Mouse (Mus musculus) intestine, embryonic 16.5 days (tissue): ENCODE data around the gene Slc8a1. TPM values are rescaled to one million over a fixed set of nuclear protein-coding genes. Genes with fewer than 3 reads are reported as not detected.

Experiments used
- ATAC-seq: fragments of 200-750 bp; cut with Nextera tagmentation; 2 replicates; pipeline ENCODE4 v1.8.0; 2017; ENCODE audit warnings: moderate TSS enrichment, moderate library complexity
- H3K27ac ChIP-seq: fragments of 300-500 bp; sonication (generic); 2 replicates; pipeline ENCODE4 v1.5.1; 2014; ENCODE audit warnings: mild to moderate bottlenecking, low read length
- H3K27me3 ChIP-seq: fragments of 300-500 bp; sonication (generic); replicated peaks from 2 replicates; pipeline ENCODE4 v1.6.1; 2014; ENCODE audit warnings: low read length, control low read depth, mixed read lengths; ENCODE audit not compliant: control insufficient read depth, insufficient read depth
- H3K36me3 ChIP-seq: fragments of 300-500 bp; sonication (generic); 2 replicates; pipeline ENCODE4 v1.6.1; 2014; ENCODE audit warnings: low read length, control low read depth; ENCODE audit not compliant: control insufficient read depth, insufficient read depth
- H3K4me1 ChIP-seq: fragments of 300-500 bp; sonication (generic); 2 replicates; pipeline ENCODE4 v1.6.1; 2014; ENCODE audit warnings: low read length, control low read depth, mixed read lengths; ENCODE audit not compliant: control insufficient read depth, insufficient read depth
- H3K4me2 ChIP-seq: fragments of 300-500 bp; sonication (generic); 2 replicates; pipeline ENCODE4 v1.6.1; 2014; ENCODE audit warnings: low read depth, low read length, control low read depth
- H3K4me3 ChIP-seq: fragments of 300-500 bp; sonication (generic); 2 replicates; pipeline ENCODE4 v1.5.1; 2014; ENCODE audit warnings: mild to moderate bottlenecking, low read length
- H3K9ac ChIP-seq: fragments of 300-500 bp; sonication (generic); 2 replicates; pipeline ENCODE4 v1.6.1; 2014; ENCODE audit warnings: low read depth, low read length
- H3K9me3 ChIP-seq: fragments of 300-500 bp; sonication (generic); 2 replicates; pipeline ENCODE4 v1.6.1; 2016; ENCODE audit warnings: low read length, control low read depth; ENCODE audit not compliant: control insufficient read depth
- WGBS: fragments of 180-500 bp; shearing (Covaris S2); extraction: QIAGEN DNeasy Blood & Tissue Kit; methylation state at CpG from one replicate; pipeline ENCODE4 v1.1.7; 2014; 5-methylcytosine and 5-hydroxymethylcytosine counted together
- polyA plus RNA-seq: library from polyadenylated mRNA; unstranded; fragments of >200 nt; fragmentation: Nextera tagmentation; extraction: Ambion mirVana; gene quantifications from 2 replicates; pipeline ENCODE4 v1.2.1, GENCODE M21; 2015

The Slc8a1 gene
- polyA plus RNA-seq = 3.6 and 4.1 TPM in 2 replicates

DNA sequence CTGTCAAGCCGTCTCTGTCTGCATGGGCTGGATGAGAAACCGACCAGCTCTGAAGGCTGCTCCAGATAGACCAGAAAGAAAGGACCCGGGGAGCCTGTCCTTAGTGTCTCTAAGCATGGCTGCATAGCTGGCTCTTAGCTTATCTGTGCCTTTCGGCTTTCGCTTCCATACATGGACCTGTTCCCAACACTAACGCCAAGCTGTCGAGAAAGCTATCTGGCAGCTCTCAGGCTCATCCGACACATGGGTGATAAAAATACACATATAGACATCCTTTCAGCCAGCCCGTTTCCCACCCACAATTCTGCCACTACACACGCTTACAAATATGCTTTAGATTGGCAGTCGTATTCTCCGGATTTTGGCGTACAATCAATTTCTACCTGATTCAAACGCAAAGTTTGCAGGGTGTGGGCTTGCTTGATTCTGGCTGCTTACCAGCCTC, at the start of gene Slc8a1:
Slc8a1 (minus strand) TSS at position 67 of the 445 bp plus-strand sequence.
- ATAC-seq = no peak
- H3K36me3 ChIP-seq = no peaks in the 10 kb centered on the region
- no peak within 1 kb of the TSS for H3K4me2 ChIP-seq
- no peak within 1 kb of the TSS for H3K27ac ChIP-seq
- no peaks in the 10 kb centered on the region; the same call in 1 of the 2 replicates for H3K4me1 ChIP-seq
- H3K9me3 ChIP-seq = no peaks in the 10 kb centered on the region
- 76% methylated on average over 14 of the region's 14 CpGs for WGBS
- H3K9ac ChIP-seq = no peak within 1 kb of the TSS
- 0 out of 2 replicates have a peak within 1 kb of the TSS, but pooled peaks have one; percentile 13 for H3K4me3 ChIP-seq
- no peaks in the 10 kb centered on the region for H3K27me3 ChIP-seq

DNA sequence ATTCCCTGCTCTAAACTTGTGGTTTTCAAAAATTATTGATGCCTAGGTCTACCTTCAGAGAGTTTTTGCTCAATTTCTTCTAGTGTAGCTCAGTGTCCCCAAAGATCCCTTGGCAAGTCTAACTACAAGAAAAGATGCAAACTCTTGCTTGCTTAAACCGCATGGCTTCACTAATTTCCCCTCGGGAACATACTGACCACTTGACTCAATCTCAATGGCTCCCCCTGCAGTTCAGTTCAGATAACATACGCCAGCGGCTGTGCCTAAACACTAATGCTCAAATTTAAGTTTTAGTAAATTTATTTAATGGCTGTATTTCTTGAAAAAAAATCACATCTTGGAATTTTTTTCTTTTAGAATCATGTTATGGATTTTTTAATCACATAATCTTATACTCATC, 49.2 kb upstream of the Slc8a1 start:
- 45% methylated on average over 4 of the region's 4 CpGs for WGBS
- Histone ChIP-seq H3K36me3 (no peaks in the 10 kb centered on the region), H3K4me2 (no peak overlapping the region), H3K27ac (no peak overlapping the region), H3K9ac (no peak overlapping the region), H3K4me3 (no peak overlapping the region), H3K4me1 (no peaks in the 10 kb centered on the region), H3K9me3 (no peaks in the 10 kb centered on the region), H3K27me3 (no peaks in the 10 kb centered on the region)
- no peak for ATAC-seq

DNA sequence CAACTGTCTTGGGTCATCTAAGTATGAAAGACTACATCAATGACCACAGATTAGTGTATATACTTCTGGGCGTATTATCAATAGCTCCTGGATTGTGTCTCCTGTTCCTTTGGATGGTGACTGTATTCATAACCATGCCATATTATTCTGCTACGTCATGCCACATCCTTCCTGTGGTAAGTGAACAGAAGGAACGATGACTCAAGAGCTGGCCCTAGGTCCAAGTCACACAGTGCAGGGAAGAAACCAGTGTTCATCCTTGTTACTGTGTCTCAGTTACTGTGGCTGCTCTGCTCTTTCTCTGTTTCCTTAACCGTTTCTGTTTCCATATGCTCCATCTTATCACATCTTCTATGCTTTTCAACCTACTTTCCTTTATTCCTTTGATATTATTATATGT, 44.1 kb upstream of the Slc8a1 start:
- Histone ChIP-seq H3K9me3 (no peaks in the 10 kb centered on the region), H3K36me3 (no peaks in the 10 kb centered on the region), H3K4me3 (no peak overlapping the region), H3K4me2 (no peak overlapping the region), H3K27ac (no peak overlapping the region), H3K9ac (no peak overlapping the region), H3K4me1 (no peaks in the 10 kb centered on the region), H3K27me3 (no peaks in the 10 kb centered on the region)
- no peak for ATAC-seq
- WGBS = 89% methylated on average over 4 of the region's 4 CpGs

DNA sequence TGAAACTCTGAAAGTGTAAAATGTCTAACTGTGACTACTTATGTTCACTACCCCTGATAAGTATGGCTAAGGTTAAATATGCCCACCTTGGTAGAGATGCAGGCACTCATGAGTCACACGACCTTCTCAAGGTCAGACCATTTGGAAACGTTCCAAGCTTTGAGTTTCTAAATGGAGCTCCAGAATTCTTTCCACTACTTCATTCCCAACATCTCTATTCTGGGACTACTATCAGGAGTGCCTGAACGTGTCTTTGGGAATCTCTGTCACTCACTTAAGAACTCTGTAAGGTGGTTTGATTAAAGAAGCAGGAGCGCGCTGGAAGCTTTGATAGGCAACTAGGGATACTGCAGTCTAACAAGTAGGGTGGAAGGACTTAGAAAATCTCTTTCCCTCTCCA, 43.3 kb upstream of the Slc8a1 start:
- Histone ChIP-seq H3K4me1 (no peaks in the 10 kb centered on the region), H3K36me3 (no peaks in the 10 kb centered on the region), H3K9me3 (no peaks in the 10 kb centered on the region), H3K9ac (no peak overlapping the region), H3K4me2 (no peak overlapping the region), H3K4me3 (no peak overlapping the region), H3K27me3 (no peaks in the 10 kb centered on the region), H3K27ac (no peak overlapping the region)
- no peak for ATAC-seq
- 79% methylated on average over 5 of the region's 5 CpGs for WGBS

DNA sequence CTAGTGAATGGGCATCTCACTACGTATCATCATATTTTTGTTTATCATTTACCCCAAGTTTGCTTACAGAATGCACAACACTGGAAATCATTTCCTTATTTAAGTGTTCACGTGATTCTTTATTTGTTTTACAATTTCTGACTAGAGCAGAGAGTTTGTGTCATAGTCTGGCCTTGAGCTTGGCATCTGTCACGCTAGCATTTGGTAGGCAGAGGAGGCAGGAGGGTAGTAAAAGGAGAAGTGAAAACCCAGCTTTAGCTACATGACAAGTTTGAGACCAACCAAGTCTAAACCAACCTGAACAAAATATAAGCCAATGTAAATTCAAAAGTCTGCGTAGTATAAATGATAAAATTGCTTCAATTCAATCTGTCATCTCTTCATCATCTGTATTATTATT, 41.7 kb upstream of the Slc8a1 start:
- Histone ChIP-seq H3K4me3 (no peak overlapping the region), H3K27me3 (no peaks in the 10 kb centered on the region), H3K27ac (no peak overlapping the region), H3K4me1 (no peaks in the 10 kb centered on the region), H3K36me3 (no peaks in the 10 kb centered on the region), H3K9me3 (no peaks in the 10 kb centered on the region), H3K4me2 (no peak overlapping the region), H3K9ac (no peak overlapping the region)
- WGBS = 74% methylated on average over 4 of the region's 4 CpGs
- ATAC-seq = no peak

DNA sequence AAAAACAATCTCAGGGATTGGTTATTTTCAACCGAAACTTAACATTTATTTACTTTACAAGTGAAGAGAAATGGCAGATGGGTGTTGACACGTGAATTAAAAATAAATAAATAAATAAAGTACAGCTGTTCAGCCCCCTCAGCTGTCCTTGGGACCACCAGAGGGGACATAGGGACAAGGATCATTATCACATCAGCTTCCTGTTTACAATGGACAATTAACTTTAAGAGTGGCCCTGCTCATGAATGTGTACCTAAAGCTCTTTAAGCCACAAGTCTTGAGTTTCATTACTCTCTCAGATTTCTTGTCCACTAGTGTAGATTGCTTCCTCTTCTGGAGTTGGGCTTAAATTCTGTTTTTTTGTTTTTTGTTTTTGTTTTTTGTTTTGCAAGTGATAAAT, 12.5 kb upstream of the Slc8a1 start:
- WGBS = 63% methylated on average over 2 of the region's 2 CpGs
- Histone ChIP-seq H3K9ac (no peak overlapping the region), H3K9me3 (no peaks in the 10 kb centered on the region), H3K36me3 (no peaks in the 10 kb centered on the region), H3K27ac (no peak overlapping the region), H3K27me3 (no peaks in the 10 kb centered on the region), H3K4me1 (no peaks in the 10 kb centered on the region), H3K4me3 (no peak overlapping the region), H3K4me2 (no peak overlapping the region)
- ATAC-seq = no peak

DNA sequence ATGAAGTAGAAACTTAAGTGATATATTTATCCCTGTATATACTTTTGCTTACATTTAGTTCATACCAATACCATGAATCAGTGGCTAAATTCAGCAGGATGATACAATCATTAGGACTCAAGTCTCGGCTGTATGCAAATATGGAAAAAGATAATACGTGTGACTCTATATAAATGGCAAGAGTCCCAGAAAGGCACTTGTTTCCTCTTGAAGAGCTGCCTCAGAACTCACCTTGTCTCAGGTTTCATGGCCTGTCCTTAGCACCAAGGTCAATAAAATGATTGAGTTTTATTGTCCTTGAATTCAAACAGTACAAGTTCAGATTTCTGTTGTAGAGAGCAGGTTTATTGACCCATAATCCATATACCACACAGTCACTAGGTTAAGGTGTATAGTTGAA, 4.9 kb upstream of the Slc8a1 start:
- Histone ChIP-seq H3K9ac (no peak overlapping the region), H3K4me2 (no peak overlapping the region), H3K4me3 (no peak overlapping the region), H3K4me1 (no peaks in the 10 kb centered on the region; the same call in 1 of the 2 replicates), H3K36me3 (no peaks in the 10 kb centered on the region), H3K9me3 (no peaks in the 10 kb centered on the region), H3K27me3 (no peaks in the 10 kb centered on the region), H3K27ac (no peak overlapping the region)
- no peak for ATAC-seq
- WGBS = 37% methylated on average over 2 of the region's 2 CpGs

DNA sequence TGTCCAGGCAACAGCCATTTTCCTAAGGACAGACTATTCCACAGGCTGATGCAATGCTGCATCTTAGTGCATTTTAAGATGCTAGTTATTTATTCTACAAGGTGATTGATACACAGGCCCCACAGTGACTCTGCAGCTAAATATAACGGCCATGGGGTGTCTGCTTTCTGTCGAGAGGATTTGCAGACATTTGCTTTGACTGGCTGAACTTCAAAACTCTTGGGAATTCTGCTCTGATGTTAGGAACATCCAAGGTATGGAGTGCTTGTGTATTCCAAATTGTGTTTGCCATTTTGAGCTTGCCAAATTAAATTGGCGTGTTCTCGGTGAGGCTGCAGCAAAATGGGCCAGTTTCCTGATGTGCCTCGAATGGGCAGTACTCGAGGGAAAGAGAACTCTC, 2.4 kb upstream of the Slc8a1 start:
- Histone ChIP-seq H3K9me3 (no peaks in the 10 kb centered on the region), H3K4me2 (no peak overlapping the region), H3K36me3 (no peaks in the 10 kb centered on the region), H3K9ac (no peak overlapping the region), H3K27ac (peak overlapping the region; percentile 58), H3K4me3 (no peak overlapping the region), H3K4me1 (no peaks in the 10 kb centered on the region; the same call in 1 of the 2 replicates), H3K27me3 (no peaks in the 10 kb centered on the region)
- ATAC-seq = peak; percentile 40; the same call in 1 of the 2 replicates
- WGBS = 41% methylated on average over 6 of the region's 6 CpGs

DNA sequence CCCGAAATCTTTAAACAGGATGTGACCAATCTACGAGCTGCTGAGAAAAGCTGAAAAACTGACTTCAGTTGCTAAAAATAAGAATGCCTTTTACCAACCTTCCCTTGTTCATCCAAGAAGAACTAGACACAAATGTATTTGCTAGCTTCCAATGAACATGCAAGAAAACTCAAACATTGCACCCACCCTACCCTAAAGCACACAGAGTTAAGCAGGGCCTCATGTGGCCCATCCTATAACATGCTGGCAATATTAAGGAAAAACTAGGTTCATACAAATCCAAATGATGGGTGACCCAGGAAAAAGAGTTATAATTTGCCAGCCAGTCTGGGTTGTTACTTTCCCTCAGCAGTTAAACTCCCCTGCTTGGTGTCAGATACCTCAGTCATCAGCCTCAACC, 398 bp downstream of the Slc8a1 start:
- no peak overlapping the region for H3K9ac ChIP-seq
- WGBS = 80% methylated on average over 2 of the region's 2 CpGs
- H3K4me1 ChIP-seq = no peaks in the 10 kb centered on the region; the same call in 1 of the 2 replicates
- no peak for ATAC-seq
- no peak overlapping the region for H3K27ac ChIP-seq
- H3K9me3 ChIP-seq = no peaks in the 10 kb centered on the region
- H3K4me2 ChIP-seq = no peak overlapping the region
- no peaks in the 10 kb centered on the region for H3K36me3 ChIP-seq
- 0 out of 2 replicates have a peak overlapping the region, but pooled peaks have one; percentile 13 for H3K4me3 ChIP-seq
- H3K27me3 ChIP-seq = no peaks in the 10 kb centered on the region

DNA sequence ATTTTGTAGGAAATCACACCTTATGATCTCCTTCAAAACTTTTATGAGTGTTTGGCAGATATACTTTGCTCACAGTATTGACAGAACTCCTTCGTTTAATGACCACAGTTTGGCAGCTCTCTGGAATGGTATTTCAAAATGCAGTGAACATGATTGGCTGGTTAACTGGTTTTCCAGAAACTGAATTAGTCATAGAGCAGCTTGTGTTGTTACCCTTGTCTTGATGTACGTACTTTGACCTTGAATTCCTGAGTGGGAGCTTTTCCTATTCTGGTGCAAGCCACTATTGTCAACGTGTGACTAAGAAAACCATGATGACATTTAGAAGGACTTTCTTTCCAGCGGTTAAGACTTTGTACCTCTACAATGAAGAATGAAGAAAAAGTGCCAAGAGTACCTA, 868 bp downstream of the Slc8a1 start:
- Histone ChIP-seq H3K9ac (no peak overlapping the region), H3K4me2 (no peak overlapping the region), H3K36me3 (no peaks in the 10 kb centered on the region), H3K27me3 (no peaks in the 10 kb centered on the region), H3K4me1 (no peaks in the 10 kb centered on the region; the same call in 1 of the 2 replicates), H3K27ac (no peak overlapping the region), H3K9me3 (no peaks in the 10 kb centered on the region), H3K4me3 (no peak overlapping the region)
- WGBS = 66% methylated on average over 4 of the region's 4 CpGs
- ATAC-seq = no peak
